Mouse (Mus musculus) left cerebral cortex, adult 11 months (tissue): ENCODE data around the gene Myl9.
A peak's percentile ranks its signal among the peaks of the same experiment; 100 is the strongest.
"Not testable (repeated sequence)": the region's sequence is repeated elsewhere in the genome, so short reads cannot be mapped to it uniquely, and the experiment has no call there.

Experiments used
- DNase-seq: peaks from one replicate; pipeline ENCODE4 v3.0.0; 2022; ENCODE audit warnings: low spot score

The Myl9 gene

GRCm38 (mm10) chr2:156784891-156785290 lies 9.7 kb downstream of the Myl9 start:
- DNase-seq, result no peak

- DNase-seq, result not testable (repeated sequence)
Measured at GRCm38 (mm10) chr2:156786369-156786768, 11.1 kb downstream of the Myl9 start.

GRCm38 (mm10) chr2:156787090-156787775 lies 12.0 kb downstream of the Myl9 start:
- no peak for DNase-seq

- no peak for DNase-seq
Measured at GRCm38 (mm10) chr2:156787776-156788105, 12.5 kb downstream of the Myl9 start.

GRCm38 (mm10) chr2:156788836-156789235 lies 13.6 kb downstream of the Myl9 start:
- DNase-seq, result no peak

GRCm38 (mm10) chr2:156798516-156798915 lies 23.3 kb downstream of the Myl9 start:
- DNase-seq, result no peak

GRCm38 (mm10) chr2:156801045-156801444 lies 25.8 kb downstream of the Myl9 start:
- no peak for DNase-seq

GRCm38 (mm10) chr2:156802116-156802515 lies 26.9 kb downstream of the Myl9 start:
- DNase-seq, result not testable (repeated sequence)

- no peak for DNase-seq
Measured at GRCm38 (mm10) chr2:156803698-156804372, 28.6 kb downstream of the Myl9 start.

- no peak for DNase-seq
Measured at GRCm38 (mm10) chr2:156804589-156804988, 29.4 kb downstream of the Myl9 start.

- DNase-seq, result no peak
Measured at GRCm38 (mm10) chr2:156806886-156807285, 31.7 kb downstream of the Myl9 start.

- peak; percentile 47 for DNase-seq
Measured at GRCm38 (mm10) chr2:156809579-156809978, 34.4 kb downstream of the Myl9 start.

GRCm38 (mm10) chr2:156810716-156811115 lies 35.5 kb downstream of the Myl9 start:
- DNase-seq, result no peak

GRCm38 (mm10) chr2:156811556-156811955 lies 36.3 kb downstream of the Myl9 start:
- no peak for DNase-seq

GRCm38 (mm10) chr2:156814344-156814801 lies 39.2 kb downstream of the Myl9 start:
- no peak for DNase-seq

GRCm38 (mm10) chr2:156814893-156815292 lies 39.7 kb downstream of the Myl9 start:
- DNase-seq, result no peak

- no peak for DNase-seq
Measured at GRCm38 (mm10) chr2:156815412-156815811, 40.2 kb downstream of the Myl9 start.

GRCm38 (mm10) chr2:156816116-156816515 lies 40.9 kb downstream of the Myl9 start:
- DNase-seq, result no peak

GRCm38 (mm10) chr2:156825128-156825527 lies 49.9 kb downstream of the Myl9 start:
- DNase-seq, result not testable (repeated sequence)
